Mouse (Mus musculus) lung, adult 2 months (tissue): ENCODE results near the gene Fstl5.

Experiments
- CTCF ChIP-seq: fragments of 200-500 bp; IDR thresholded peaks from 2 replicates; pipeline ENCODE4 v1.5.1; 2011; ENCODE audit warnings: mild to moderate bottlenecking, low read length, control low read depth; ENCODE audit not compliant: insufficient read depth
- POLR2A ChIP-seq: fragments of 200-500 bp; IDR thresholded peaks from 2 replicates; pipeline ENCODE4 v1.6.1; 2011; ENCODE audit warnings: low read depth, mild to moderate bottlenecking, control low read depth, low read length, borderline replicate concordance; ENCODE audit errors: extremely low read depth

- TF ChIP-seq CTCF: no peak
- TF ChIP-seq POLR2A: no peak
These were observed 262.9 kb downstream of the Fstl5 start for GRCm38 (mm10) chr3:76336922-76337321.
